Comparison of ENCODE assay signal across 8 mouse cellular contexts in the genomic region with DNA sequence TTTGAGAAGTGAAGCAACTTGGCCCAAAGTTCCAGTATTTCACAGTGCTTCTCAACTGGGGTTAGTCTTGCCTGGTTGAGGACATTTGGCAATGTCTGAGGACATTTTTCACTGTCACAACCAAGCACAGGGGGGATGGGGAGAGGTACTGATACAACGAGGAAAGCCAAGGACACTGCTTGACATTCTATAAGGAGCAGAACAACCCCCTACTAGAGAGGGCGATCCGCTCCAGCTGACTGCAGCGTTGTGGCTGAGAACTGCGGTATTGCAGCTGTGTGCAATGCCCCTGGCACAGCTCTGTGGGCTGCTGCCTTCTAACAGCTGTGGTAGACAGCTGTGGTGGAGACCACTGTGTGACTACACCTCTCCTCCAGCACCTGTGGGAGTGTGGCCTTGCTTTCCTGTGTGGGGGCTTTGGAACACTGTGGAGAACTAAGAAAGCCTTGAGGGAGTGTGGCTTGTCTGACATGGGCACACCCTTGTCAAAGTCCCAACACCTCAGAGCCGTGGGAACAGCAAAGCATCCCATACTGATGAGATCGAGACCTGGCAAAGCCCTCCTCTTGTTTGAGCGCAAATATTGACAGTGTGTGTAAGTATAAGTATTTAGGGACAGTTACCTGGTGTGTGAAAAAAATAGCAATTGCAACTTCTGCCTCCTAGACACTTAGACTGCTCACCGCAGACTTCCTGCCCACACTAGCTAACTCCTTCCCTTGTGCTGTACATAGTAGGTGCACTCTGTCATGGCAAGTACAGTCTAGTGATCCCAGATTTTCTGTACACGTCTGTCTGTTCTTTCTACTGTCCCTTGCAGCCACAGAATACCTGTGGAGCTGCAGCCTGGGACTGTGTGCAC.
A peak's percentile ranks its signal among the peaks of the same experiment; 100 is the strongest.
DNase-seq lines count a peak whose midpoint lies in the region; ATAC-seq lines count a peak whose summit lies in the region.

No protein-coding gene starts in this region.

- peak; percentile 43 for ATAC-seq in midbrain, embryonic 13.5 days
- ATAC-seq in midbrain, embryonic 11.5 days (ENCODE audit: low FRiP score), result no peak

- H3K9me3 ChIP-seq in midbrain, embryonic 13.5 days, result no peaks in the 10 kb centered on the region
- no peaks in the 10 kb centered on the region for H3K9me3 ChIP-seq in midbrain, embryonic 11.5 days (ENCODE audit: control insufficient read depth, low read length)

- peak; percentile 66 for DNase-seq in adrenal gland, postnatal 10 days
- DNase-seq in adrenal gland, postnatal 25 days, result no peak
- DNase-seq in midbrain, embryonic 11.5 days (ENCODE audit: low spot score, missing footprints), result no peak
- peak; percentile 65 for DNase-seq in lung, postnatal 10 days
- DNase-seq in thymus, adult 18-20 months, result peak; percentile 87 to 93
- DNase-seq in ovary, adult 18-20 months (ENCODE audit: low spot score), result no peak
- no peak for DNase-seq in testis, postnatal 14 days (ENCODE audit: low spot score)

- 84% methylated on average over 10 of the region's 10 CpGs for WGBS in midbrain, embryonic 13.5 days
- 81% methylated on average over 10 of the region's 10 CpGs for WGBS in midbrain, embryonic 11.5 days

- no peak overlapping the region for H3K27ac ChIP-seq in midbrain, embryonic 13.5 days
- H3K27ac ChIP-seq in midbrain, embryonic 11.5 days (ENCODE audit: low read depth, low read length), result no peak overlapping the region

- peaks cover 14% of the 10 kb centered on the region for H3K4me1 ChIP-seq in midbrain, embryonic 13.5 days (replicated peaks)
- no peaks in the 10 kb centered on the region for H3K4me1 ChIP-seq in midbrain, embryonic 11.5 days (ENCODE audit: control insufficient read depth, insufficient read depth, low read length)

- H3K4me3 ChIP-seq in midbrain, embryonic 13.5 days (replicated peaks), result no peak overlapping the region
- H3K4me3 ChIP-seq in midbrain, embryonic 11.5 days (ENCODE audit: low read depth, low read length), result no peak overlapping the region

- no peaks in the 10 kb centered on the region for H3K27me3 ChIP-seq in midbrain, embryonic 13.5 days
- no peaks in the 10 kb centered on the region for H3K27me3 ChIP-seq in midbrain, embryonic 11.5 days (ENCODE audit: control insufficient read depth, insufficient read depth, low read length)

- no peak overlapping the region for H3K4me2 ChIP-seq in midbrain, embryonic 13.5 days (replicated peaks)
- H3K4me2 ChIP-seq in midbrain, embryonic 11.5 days, result no peak overlapping the region

- H3K9ac ChIP-seq in midbrain, embryonic 13.5 days (replicated peaks), result no peak overlapping the region
- no peak overlapping the region for H3K9ac ChIP-seq in midbrain, embryonic 11.5 days (ENCODE audit: low read length)

- H3K36me3 ChIP-seq in midbrain, embryonic 13.5 days, result no peaks in the 10 kb centered on the region
- no peaks in the 10 kb centered on the region for H3K36me3 ChIP-seq in midbrain, embryonic 11.5 days (ENCODE audit: control insufficient read depth, insufficient read depth, low read length)

Comparison
In these comparisons a context has a peak if more than half of its experiments do, and no peak if none do; other contexts are left out.
1. DNase-seq: peak in adrenal gland, postnatal 10 days (single experiment), lung, postnatal 10 days (single experiment) and thymus, adult 18-20 months (2 of 2); none in adrenal gland, postnatal 25 days (single experiment), midbrain, embryonic 11.5 days (single experiment), ovary, adult 18-20 months (single experiment) and testis, postnatal 14 days (single experiment).